Comparison of ENCODE assay signal across 8 mouse cellular contexts in genomic region chr7:63758240-63758826, GRCm38 (mm10).
DNase-seq lines count a peak whose midpoint lies in the region; ATAC-seq and TF ChIP-seq lines count a peak whose summit lies in the region.

No protein-coding gene starts in this region.

- ATAC-seq in embryonic facial prominence, embryonic 12.5 days (ENCODE audit: insufficient number of reproducible peaks, insufficient read depth, low FRiP score, low TSS enrichment): peak; percentile 65; the same call in 1 of the 2 replicates

- no peak for TF ChIP-seq POLR2A in kidney, adult 2 months (IDR thresholded peaks at IDR 0.05; ENCODE audit: low read depth, low read length)
- TF ChIP-seq POLR2A in ES-Bruce4 (IDR thresholded peaks at IDR 0.05; ENCODE audit: insufficient read depth, low read length): no peak

- no peaks in the 10 kb centered on the region for H3K4me1 ChIP-seq in kidney, adult 2 months (ENCODE audit: control insufficient read depth, insufficient read depth, low read length)
- peaks cover 5% of the 10 kb centered on the region for H3K4me1 ChIP-seq in ES-Bruce4 (ENCODE audit: control insufficient read depth, insufficient read depth, low read length)
- H3K4me1 ChIP-seq in embryonic facial prominence, embryonic 12.5 days: peaks cover 13% of the 10 kb centered on the region

- H3K9me3 ChIP-seq in ES-Bruce4 (replicated peaks; ENCODE audit: control insufficient read depth, insufficient read depth, low read length, poor library complexity, severe bottlenecking): no peaks in the 10 kb centered on the region
- no peaks in the 10 kb centered on the region for H3K9me3 ChIP-seq in embryonic facial prominence, embryonic 12.5 days

- 2% methylated on average over 97 of the region's 97 CpGs for WGBS in kidney, adult 2 months
- under 1% methylated on average over 92 of the region's 97 CpGs for WGBS in embryonic facial prominence, embryonic 12.5 days

- H3K27ac ChIP-seq in kidney, adult 2 months (ENCODE audit: insufficient read depth, low read depth, low read length): no peak overlapping the region
- H3K27ac ChIP-seq in ES-Bruce4 (ENCODE audit: insufficient read depth, low read length): no peak overlapping the region
- H3K27ac ChIP-seq in embryonic facial prominence, embryonic 12.5 days: no peak overlapping the region

- no peak overlapping the region for H3K4me3 ChIP-seq in kidney, adult 2 months (ENCODE audit: insufficient read depth, low read depth, low read length)
- peak overlapping the region; percentile 50 for H3K4me3 ChIP-seq in ES-Bruce4 (ENCODE audit: low read depth, low read length)
- peak overlapping the region; percentile 41 for H3K4me3 ChIP-seq in embryonic facial prominence, embryonic 12.5 days

- H3K9ac ChIP-seq in ES-Bruce4 (ENCODE audit: low read depth, poor library complexity, severe bottlenecking): peak overlapping the region; percentile 67
- peak overlapping the region; percentile 19; the same call in 1 of the 2 replicates for H3K9ac ChIP-seq in embryonic facial prominence, embryonic 12.5 days

- 0 out of 2 replicates have a peak, but pooled peaks cover 2% of the 10 kb centered on the region for H3K27me3 ChIP-seq in kidney, adult 2 months (replicated peaks; ENCODE audit: control insufficient read depth, insufficient read depth, low read length)
- H3K27me3 ChIP-seq in ES-Bruce4 (ENCODE audit: control insufficient read depth, insufficient read depth, low read length, poor library complexity, severe bottlenecking): peaks cover 23% of the 10 kb centered on the region
- peaks cover 89% of the 10 kb centered on the region for H3K27me3 ChIP-seq in embryonic facial prominence, embryonic 12.5 days

- no peak for TF ChIP-seq EP300 in ES-Bruce4 (IDR thresholded peaks at IDR 0.05; ENCODE audit: insufficient read depth, low read depth, low read length)

- peak; percentile 12 for DNase-seq in kidney, adult 18-20 months
- no peak for DNase-seq in kidney, adult 2 months
- peak; percentile 14 for DNase-seq in induced T-regulatory cell, adult 2 months (ENCODE audit: low read depth)
- peak; percentile 46 for DNase-seq in neural tube, embryonic 10.5 days (ENCODE audit: extremely low spot score, low spot score)
- no peak for DNase-seq in urinary bladder, postnatal 14 days (ENCODE audit: low spot score)
- no peak for DNase-seq in ovary, adult 18-20 months (ENCODE audit: low spot score)

- H3K4me2 ChIP-seq in embryonic facial prominence, embryonic 12.5 days (replicated peaks): peak overlapping the region; percentile 67

- H3K36me3 ChIP-seq in kidney, adult 2 months (ENCODE audit: control insufficient read depth, insufficient read depth, low read length): no peaks in the 10 kb centered on the region
- no peaks in the 10 kb centered on the region for H3K36me3 ChIP-seq in ES-Bruce4 (ENCODE audit: control insufficient read depth, insufficient read depth, low read length, poor library complexity, severe bottlenecking)
- no peaks in the 10 kb centered on the region for H3K36me3 ChIP-seq in embryonic facial prominence, embryonic 12.5 days

- TF ChIP-seq CTCF in kidney, adult 2 months (conservative IDR thresholded peaks at IDR 0.05; ENCODE audit: insufficient read depth, insufficient read length, low read depth, low read length): no peak
- TF ChIP-seq CTCF in ES-Bruce4 (IDR thresholded peaks at IDR 0.05; ENCODE audit: low read depth, low read length): no peak

Comparison
In these comparisons a context has a peak if more than half of its experiments do, and no peak if none do; other contexts are left out.
1. DNase-seq: peak in kidney, adult 18-20 months (single experiment), induced T-regulatory cell, adult 2 months (single experiment) and neural tube, embryonic 10.5 days (single experiment); none in kidney, adult 2 months (single experiment), urinary bladder, postnatal 14 days (single experiment) and ovary, adult 18-20 months (single experiment).